Comparison of ENCODE assay signal across 8 mouse cellular contexts in the genomic region with DNA sequence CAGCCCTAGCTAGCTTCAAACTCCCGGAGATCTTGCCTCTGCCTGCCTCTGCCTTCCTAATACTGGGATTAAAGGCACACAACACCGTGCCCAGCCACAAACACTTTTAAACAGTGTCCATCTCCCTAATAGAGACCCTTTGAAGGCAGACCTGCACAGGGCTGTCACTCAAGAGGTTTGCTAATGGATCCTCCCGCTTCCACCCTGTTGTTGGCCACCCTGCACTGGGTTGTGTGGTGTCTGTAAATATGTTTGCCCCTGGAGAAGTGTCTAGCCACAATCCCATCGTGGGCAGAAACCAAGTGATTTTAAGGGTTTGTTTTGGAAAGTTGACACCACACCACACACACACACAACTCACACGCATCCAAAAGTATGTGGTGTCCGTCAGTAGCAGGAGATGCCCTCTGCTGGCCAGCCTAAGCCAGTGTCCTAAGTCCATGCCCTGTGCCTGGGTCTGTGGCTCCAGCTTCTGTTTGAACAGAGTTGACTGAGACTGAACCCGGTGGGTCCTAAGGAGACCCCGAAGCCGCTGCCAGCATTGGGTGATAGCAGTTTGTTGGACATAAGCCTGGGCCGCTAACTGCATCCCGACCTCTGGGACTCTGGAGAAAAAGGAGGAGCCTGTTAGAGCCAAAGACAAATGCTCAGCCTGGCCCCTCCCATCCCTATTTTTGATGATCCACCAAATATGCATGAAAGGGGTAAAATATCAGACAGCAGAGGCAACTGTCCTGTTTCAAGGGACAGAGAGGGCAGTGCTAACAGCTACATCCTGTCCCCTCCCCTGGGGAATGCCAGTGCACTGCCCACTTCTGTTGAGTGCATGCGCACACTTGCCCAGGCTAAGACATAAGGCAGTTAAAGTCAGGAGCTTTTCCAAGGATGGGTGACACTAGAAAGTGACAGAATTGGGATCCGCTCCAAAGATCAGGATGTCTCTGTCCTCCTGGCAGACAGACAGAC. TPM values are rescaled to one million over a fixed set of nuclear protein-coding genes. Genes with fewer than 3 reads are reported as not detected.
DNase-seq lines count a peak whose midpoint lies in the region; ATAC-seq lines count a peak whose summit lies in the region.

No protein-coding gene starts in this region.

- H3K36me3 ChIP-seq in limb, embryonic 10.5 days, result peaks cover 38% of the 10 kb centered on the region

- WGBS in limb, embryonic 10.5 days, result 55% methylated on average over 13 of the region's 13 CpGs

- 0 out of 2 replicates have a peak, but pooled peaks have one; percentile 29 for ATAC-seq in monocyte, adult 5-6 weeks (replicated peaks; ENCODE audit: insufficient number of reproducible peaks, low FRiP score, low TSS enrichment, poor library complexity, severe bottlenecking)

- peak; percentile 51 for DNase-seq in ovary, postnatal 36 days (ENCODE audit: low spot score)
- DNase-seq in ovary, postnatal 10 days (ENCODE audit: low spot score), result no peak
- DNase-seq in adrenal gland, postnatal 36 days, result peak; percentile 65 to 72
- peak; percentile 45 to 56 for DNase-seq in heart, postnatal 14 days
- DNase-seq in limb, embryonic 10.5 days (ENCODE audit: low spot score), result peak; percentile 56
- no peak for DNase-seq in ovary, adult 18-20 months (ENCODE audit: low spot score)
- no peak for DNase-seq in Muller cell, postnatal 12 days (ENCODE audit: inconsistent ontology term)

- H3K9me3 ChIP-seq in limb, embryonic 10.5 days (replicated peaks), result no peaks in the 10 kb centered on the region

- H3K4me3 ChIP-seq in limb, embryonic 10.5 days, result no peak overlapping the region

- intact Hi-C loops in heart, postnatal 14 days (cut with DNase I), result no loop called here

- no peaks in the 10 kb centered on the region for H3K27me3 ChIP-seq in limb, embryonic 10.5 days (ENCODE audit: low read depth, poor library complexity, severe bottlenecking)

- peaks cover 5% of the 10 kb centered on the region; the same call in 1 of the 2 replicates for H3K4me1 ChIP-seq in limb, embryonic 10.5 days

- H3K27ac ChIP-seq in limb, embryonic 10.5 days, result no peak overlapping the region

RNA-seq across cellular contexts. Expression of gene Mthfr, which starts 21.5 kb away (rescaled TPM):
- total RNA-seq in adrenal gland, postnatal 36 days (2021), result 10 to 100 TPM; 29.0 to 54.7 TPM
- 10 to 100 TPM; 13.1 to 14.7 TPM for total RNA-seq in heart, postnatal 14 days (2021)
- 23.3 and 25.8 TPM in 2 replicates for polyA plus RNA-seq in limb, embryonic 10.5 days (2016; fragmentation: Nextera tagmentation; extraction: Ambion mirVana)
- 6.4 to 14.7 TPM (median 8.7 TPM) in 3 replicates for total RNA-seq in monocyte, adult 5-6 weeks (2017)

RNA-seq across cellular contexts. Expression of gene Clcn6, which starts 21.8 kb away (rescaled TPM):
- 10 to 100 TPM; 10.0 to 12.6 TPM for total RNA-seq in adrenal gland, postnatal 36 days (2021)
- total RNA-seq in heart, postnatal 14 days (2021), result 10 to 100 TPM in 1 of 2 experiments, 1 to 10 TPM in 1; 9.5 to 11.0 TPM
- polyA plus RNA-seq in limb, embryonic 10.5 days (2016; fragmentation: Nextera tagmentation; extraction: Ambion mirVana), result 6.3 and 9.1 TPM in 2 replicates
- total RNA-seq in monocyte, adult 5-6 weeks (2017), result 6.5 to 18.0 TPM (median 6.7 TPM) in 3 replicates

RNA-seq across cellular contexts. Expression of gene Agtrap, which starts 27.4 kb away (rescaled TPM):
- 10 to 100 TPM; 76.6 to 96.6 TPM for total RNA-seq in adrenal gland, postnatal 36 days (2021)
- 10 to 100 TPM; 36.4 to 38.5 TPM for total RNA-seq in heart, postnatal 14 days (2021)
- 13.1 and 14.1 TPM in 2 replicates for polyA plus RNA-seq in limb, embryonic 10.5 days (2016; fragmentation: Nextera tagmentation; extraction: Ambion mirVana)
- total RNA-seq in monocyte, adult 5-6 weeks (2017), result 24.7 to 50.7 TPM (median 27.8 TPM) in 3 replicates

RNA-seq across cellular contexts. Expression of gene Nppa, which starts 59.9 kb away (rescaled TPM):
- not detected for total RNA-seq in adrenal gland, postnatal 36 days (2021)
- 1,000 to 10,000 TPM in 1 of 2 experiments, 100 to 1,000 TPM in 1; 590 to 1,636 TPM for total RNA-seq in heart, postnatal 14 days (2021)
- 2.2 and 7.7 TPM in 2 replicates for polyA plus RNA-seq in limb, embryonic 10.5 days (2016; fragmentation: Nextera tagmentation; extraction: Ambion mirVana)
- not detected in 3 replicates for total RNA-seq in monocyte, adult 5-6 weeks (2017)

Comparison
In these comparisons a context has a peak if more than half of its experiments do, and no peak if none do; other contexts are left out.
1. DNase-seq: peak in ovary, postnatal 36 days (single experiment), adrenal gland, postnatal 36 days (2 of 2), heart, postnatal 14 days (2 of 2) and limb, embryonic 10.5 days (single experiment); none in ovary, postnatal 10 days (single experiment), ovary, adult 18-20 months (single experiment) and Muller cell, postnatal 12 days (single experiment).